ENCODE assay signal across 30 mouse cellular contexts in the genomic region with DNA sequence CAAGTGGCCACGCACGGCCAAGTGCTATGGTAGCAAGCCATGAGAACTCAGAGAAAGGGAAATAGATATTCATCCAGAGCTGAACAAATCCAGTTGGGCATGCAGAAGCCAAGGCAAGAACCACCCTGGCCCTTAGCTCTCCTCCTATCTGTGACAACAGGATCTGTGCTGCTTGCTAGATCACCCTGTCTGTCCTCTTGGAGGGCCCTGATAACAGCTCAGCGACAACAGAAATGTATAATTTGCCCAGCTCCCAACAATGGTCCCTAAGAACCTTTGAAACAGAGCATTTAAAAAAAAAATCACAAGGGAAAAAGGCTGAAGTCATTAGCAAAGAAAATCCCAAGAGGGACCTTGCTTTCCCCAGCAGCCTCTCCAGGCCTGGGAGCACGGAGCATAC.
DNase-seq lines count a peak whose midpoint lies in the region; ATAC-seq lines count a peak whose summit lies in the region.
"Had no signal": no experiment of that assay in that cellular context is flagged by ENCODE, and none has a peak within 500 bp of the region (broad histone marks: within the 10 kb centered on the region; RNA-seq: fewer than 3 reads in every experiment).

No protein-coding gene starts in this region.

- peaks cover 27% of the 10 kb centered on the region for H3K4me1 ChIP-seq in heart, embryonic 12.5 days (replicated peaks)
- peaks cover 53% of the 10 kb centered on the region for H3K4me1 ChIP-seq in liver, embryonic 12.5 days
- H3K4me1 ChIP-seq in forebrain, embryonic 10.5 days = peaks cover 23% of the 10 kb centered on the region

- H3K36me3 ChIP-seq in heart, embryonic 12.5 days = no peaks in the 10 kb centered on the region
- H3K36me3 ChIP-seq in liver, embryonic 12.5 days = no peaks in the 10 kb centered on the region
- H3K36me3 ChIP-seq in forebrain, embryonic 10.5 days (replicated peaks) = no peaks in the 10 kb centered on the region
- H3K36me3 ChIP-seq: embryonic facial prominence, embryonic 12.5 days; forebrain, embryonic 12.5 days; hindbrain, embryonic 10.5 days; hindbrain, embryonic 15.5 days; kidney, embryonic 15.5 days; limb, embryonic 12.5 days; neural tube, embryonic 12.5 days had no signal

- H3K4me3 ChIP-seq in heart, embryonic 12.5 days = no peak overlapping the region
- peak overlapping the region; percentile 5; the same call in 1 of the 2 replicates for H3K4me3 ChIP-seq in liver, embryonic 12.5 days
- no peak overlapping the region for H3K4me3 ChIP-seq in forebrain, embryonic 10.5 days
- H3K4me3 ChIP-seq: embryonic facial prominence, embryonic 12.5 days; forebrain, embryonic 12.5 days; hindbrain, embryonic 10.5 days; hindbrain, embryonic 15.5 days; kidney, embryonic 15.5 days; left cerebral cortex, adult 2 months; limb, embryonic 12.5 days; neural tube, embryonic 12.5 days had no signal

- no peak overlapping the region for H3K27ac ChIP-seq in heart, embryonic 12.5 days (ENCODE audit: poor library complexity, severe bottlenecking)
- H3K27ac ChIP-seq in liver, embryonic 12.5 days = peak overlapping the region; percentile 72
- no peak overlapping the region for H3K27ac ChIP-seq in forebrain, embryonic 10.5 days
- H3K27ac ChIP-seq: embryonic facial prominence, embryonic 12.5 days; forebrain, embryonic 12.5 days; hindbrain, embryonic 15.5 days; kidney, embryonic 15.5 days; left cerebral cortex, adult 2 months; limb, embryonic 12.5 days; neural tube, embryonic 12.5 days; stomach, postnatal 0 days had no signal

- WGBS in heart, embryonic 12.5 days = 45% methylated on average over 4 of the region's 4 CpGs
- 35% methylated on average over 4 of the region's 4 CpGs for WGBS in liver, embryonic 12.5 days (ENCODE audit: insufficient replicate concordance)
- 79% methylated on average over 4 of the region's 4 CpGs for WGBS in forebrain, embryonic 10.5 days

- no peaks in the 10 kb centered on the region for H3K27me3 ChIP-seq in heart, embryonic 12.5 days (replicated peaks)
- no peaks in the 10 kb centered on the region for H3K27me3 ChIP-seq in liver, embryonic 12.5 days (replicated peaks)
- no peaks in the 10 kb centered on the region for H3K27me3 ChIP-seq in forebrain, embryonic 10.5 days (ENCODE audit: poor library complexity, severe bottlenecking)
- H3K27me3 ChIP-seq: embryonic facial prominence, embryonic 12.5 days; forebrain, embryonic 12.5 days; hindbrain, embryonic 15.5 days; kidney, embryonic 15.5 days; limb, embryonic 12.5 days; neural tube, embryonic 12.5 days had no signal

- no peak for DNase-seq in heart, postnatal 10 days
- peak; percentile 22 for DNase-seq in c-Kit-negative CD71-positive TER-119-positive erythroid progenitor cells, embryonic 14.5 days (ENCODE audit: low read depth, low spot score)
- DNase-seq in yolk sac, embryonic 10.5 days (ENCODE audit: low spot score) = peak; percentile 8
- DNase-seq in forebrain, embryonic 10.5 days (ENCODE audit: extremely low spot score, low spot score) = no peak
- no peak for DNase-seq in lung, postnatal 14 days
- DNase-seq: adrenal gland, adult 2 months; adrenal gland, postnatal 36 days; cerebellum, adult 11 months; cerebellum, adult 9-10 months; embryo, embryonic 11 days; forebrain, postnatal 0 days; kidney, adult 18-20 months; kidney, postnatal 25 days; lung, adult 18-20 months; right cerebral cortex, adult 18-20 months; spleen, adult 18-20 months had no signal

- peak; percentile 63; the same call in 1 of the 2 replicates for ATAC-seq in heart, embryonic 12.5 days (ENCODE audit: insufficient number of reproducible peaks, low FRiP score)
- peak; percentile 93 for ATAC-seq in liver, embryonic 12.5 days
- ATAC-seq: activated CD4-positive, CD25-positive, alpha-beta regulatory T cell, adult 4 months; CD4-positive, CD25-positive, alpha-beta regulatory T cell, adult 4 months; forebrain, postnatal 0 days; lung, postnatal 0 days had no signal

- no peak overlapping the region for H3K9ac ChIP-seq in heart, embryonic 12.5 days
- H3K9ac ChIP-seq in liver, embryonic 12.5 days = 0 out of 2 replicates have a peak overlapping the region, but pooled peaks have one; percentile 3
- H3K9ac ChIP-seq: embryonic facial prominence, embryonic 12.5 days; forebrain, embryonic 12.5 days; forebrain, postnatal 0 days; hindbrain, embryonic 15.5 days; kidney, embryonic 15.5 days; limb, embryonic 12.5 days; neural tube, embryonic 12.5 days had no signal

- H3K4me2 ChIP-seq in heart, embryonic 12.5 days = no peak overlapping the region
- peak overlapping the region; percentile 52 for H3K4me2 ChIP-seq in liver, embryonic 12.5 days
- H3K4me2 ChIP-seq: forebrain, embryonic 12.5 days; hindbrain, embryonic 15.5 days; kidney, embryonic 15.5 days; limb, embryonic 12.5 days; neural tube, embryonic 12.5 days had no signal

- H3K9me3 ChIP-seq in heart, embryonic 12.5 days (replicated peaks) = no peaks in the 10 kb centered on the region
- H3K9me3 ChIP-seq in liver, embryonic 12.5 days (replicated peaks) = no peaks in the 10 kb centered on the region
- H3K9me3 ChIP-seq in forebrain, embryonic 10.5 days = no peaks in the 10 kb centered on the region
- H3K9me3 ChIP-seq: embryonic facial prominence, embryonic 12.5 days; forebrain, embryonic 12.5 days; hindbrain, embryonic 10.5 days; hindbrain, embryonic 15.5 days; kidney, embryonic 15.5 days; limb, embryonic 12.5 days; neural tube, embryonic 12.5 days had no signal

- intact Hi-C loops in heart, postnatal 10 days (cut with DNase I) = no loop called here

Comparison
In these comparisons a context has a peak if more than half of its experiments do, and no peak if none do; other contexts are left out.
1. DNase-seq: peak in c-Kit-negative CD71-positive TER-119-positive erythroid progenitor cells, embryonic 14.5 days (single experiment) and yolk sac, embryonic 10.5 days (single experiment); none in heart, postnatal 10 days (0 of 2), forebrain, embryonic 10.5 days (single experiment) and lung, postnatal 14 days (single experiment).